Mouse (Mus musculus) WW6 (cell line): ENCODE results near the gene Tbc1d2.
"Not testable (repeated sequence)": the region's sequence is repeated elsewhere in the genome, so short reads cannot be mapped to it uniquely, and the experiment has no call there.

ENCODE experiments used
- DNase-seq: peaks from one replicate; pipeline ENCODE4 v3.0.0-alpha.2; 2013; ENCODE audit warnings: low read depth, low spot score

The Tbc1d2 gene

GRCm38 (mm10) chr4:46601844-46602423 is 48.1 kb downstream of the Tbc1d2 start, which contains the start of gene Coro2a:
TSS of gene Coro2a (minus strand) at chr4:46602202.
- no peak for DNase-seq

DNA sequence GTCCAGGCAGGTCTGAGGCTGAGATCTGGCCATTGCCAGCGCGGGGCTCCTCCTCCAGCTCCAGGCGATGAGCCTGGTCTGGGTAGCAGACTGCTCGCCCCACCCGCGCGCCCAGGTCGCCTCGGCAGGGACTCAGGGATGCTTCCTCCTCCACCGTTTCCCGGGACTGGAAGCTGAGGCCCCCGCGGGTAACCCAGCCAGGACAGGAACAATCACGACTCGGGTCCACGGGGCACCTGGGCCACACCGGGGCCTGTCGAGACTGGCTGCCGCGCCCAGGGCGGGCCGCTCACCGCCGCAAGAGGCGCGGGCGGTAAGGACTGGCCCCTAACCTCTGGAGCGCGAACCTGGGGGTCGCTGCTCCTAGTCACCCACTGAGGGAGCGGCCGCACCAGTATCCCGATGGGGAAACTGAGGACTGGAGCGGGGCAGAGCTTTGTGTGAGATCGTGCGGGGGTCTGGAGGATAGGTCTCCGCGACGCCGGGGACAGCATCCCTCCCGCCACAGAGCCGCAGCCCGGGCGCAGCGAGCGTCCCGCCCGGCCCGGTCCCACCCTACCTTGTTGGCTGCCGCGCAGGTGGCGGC is 48.7 kb downstream of the Tbc1d2 start:
- no peak for DNase-seq

DNA sequence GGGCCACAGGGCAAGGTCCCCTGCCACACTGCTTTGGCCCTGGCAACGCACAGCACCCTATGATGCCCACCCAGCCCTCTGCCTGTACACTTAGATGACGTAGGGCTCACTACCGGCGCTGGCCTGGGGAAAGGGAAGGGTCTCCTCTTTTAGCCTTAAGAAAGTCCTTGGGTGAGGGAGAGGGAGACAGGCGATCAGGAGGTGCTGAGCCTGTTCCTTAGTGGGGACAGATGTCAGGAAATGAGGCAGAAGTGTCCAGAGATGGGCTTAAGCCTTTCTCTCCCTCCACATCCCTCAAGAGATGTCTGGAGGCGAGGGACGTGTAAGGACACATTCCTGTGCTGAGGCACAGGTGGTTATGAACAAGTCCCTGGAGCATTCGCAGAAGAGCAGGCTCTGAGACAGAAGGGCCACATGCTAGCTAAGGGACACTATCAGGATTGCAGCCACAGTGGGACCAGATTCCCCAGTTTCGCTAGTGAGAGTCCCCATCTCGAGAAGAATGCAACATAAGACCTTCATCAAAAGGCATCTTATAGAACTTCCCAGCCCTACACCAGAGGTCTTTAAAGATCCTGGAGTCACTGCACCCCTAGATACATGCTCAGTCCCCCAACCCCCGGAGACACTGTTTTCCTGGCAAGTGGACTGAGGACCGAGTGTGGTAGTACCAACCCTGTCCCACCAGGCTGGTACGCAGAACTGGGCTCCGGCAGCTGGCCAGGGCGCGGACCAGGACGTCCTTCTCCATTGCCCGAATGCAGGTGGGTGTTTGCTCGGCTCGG is 49.3 kb downstream of the Tbc1d2 start:
- DNase-seq, result no peak

GRCm38 (mm10) chr4:46599609-46600008 is 50.4 kb downstream of the Tbc1d2 start:
- not testable (repeated sequence) for DNase-seq

DNA sequence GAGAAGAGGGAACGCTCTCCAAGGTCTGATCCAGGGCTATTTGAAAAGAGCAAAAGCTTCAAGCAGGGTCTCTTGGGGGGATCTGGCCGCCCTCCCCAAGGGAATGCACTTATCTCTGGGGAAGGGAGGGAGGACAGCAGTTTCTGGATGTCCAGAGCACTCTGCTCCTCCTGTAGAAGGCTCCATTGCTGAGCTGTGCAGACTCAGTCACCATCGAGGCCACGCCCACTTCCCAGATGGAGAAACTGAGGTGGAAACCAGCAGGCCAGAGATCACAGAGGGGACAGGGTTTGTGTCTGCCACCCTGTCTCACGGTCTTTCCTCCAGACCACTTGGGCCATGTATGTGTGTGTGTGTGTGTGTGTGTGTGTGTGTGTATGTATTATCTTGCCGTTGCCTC is 51.0 kb downstream of the Tbc1d2 start:
- no peak for DNase-seq

GRCm38 (mm10) chr4:46598111-46598510 is 51.9 kb downstream of the Tbc1d2 start:
- no peak for DNase-seq

GRCm38 (mm10) chr4:46597286-46597961 is 52.6 kb downstream of the Tbc1d2 start:
- DNase-seq, result no peak

DNA sequence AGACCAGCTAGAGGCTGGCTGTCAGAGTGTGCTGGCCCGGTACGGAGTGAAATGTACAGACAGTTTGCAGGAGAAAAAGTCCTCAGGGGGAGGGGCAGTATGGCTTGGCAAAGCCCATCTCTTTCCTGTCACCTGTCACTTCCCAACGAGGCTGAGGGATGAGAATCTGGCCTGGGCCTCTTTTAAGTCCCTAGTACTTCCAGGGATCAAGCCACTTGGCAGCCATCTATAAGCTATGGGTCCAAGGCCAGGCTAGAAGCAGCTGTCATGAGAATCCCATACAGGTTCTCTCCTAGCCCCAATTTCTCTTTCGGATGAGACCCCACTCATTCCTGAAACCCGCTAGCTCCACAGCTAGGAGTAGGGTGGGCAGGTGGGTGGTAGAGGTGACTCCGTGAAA is 53.6 kb downstream of the Tbc1d2 start:
- DNase-seq, result no peak

- no peak for DNase-seq
These were observed 55.9 kb downstream of the Tbc1d2 start for GRCm38 (mm10) chr4:46594131-46594530.

- no peak for DNase-seq
These were observed 56.5 kb downstream of the Tbc1d2 start for GRCm38 (mm10) chr4:46593472-46593871.

DNA sequence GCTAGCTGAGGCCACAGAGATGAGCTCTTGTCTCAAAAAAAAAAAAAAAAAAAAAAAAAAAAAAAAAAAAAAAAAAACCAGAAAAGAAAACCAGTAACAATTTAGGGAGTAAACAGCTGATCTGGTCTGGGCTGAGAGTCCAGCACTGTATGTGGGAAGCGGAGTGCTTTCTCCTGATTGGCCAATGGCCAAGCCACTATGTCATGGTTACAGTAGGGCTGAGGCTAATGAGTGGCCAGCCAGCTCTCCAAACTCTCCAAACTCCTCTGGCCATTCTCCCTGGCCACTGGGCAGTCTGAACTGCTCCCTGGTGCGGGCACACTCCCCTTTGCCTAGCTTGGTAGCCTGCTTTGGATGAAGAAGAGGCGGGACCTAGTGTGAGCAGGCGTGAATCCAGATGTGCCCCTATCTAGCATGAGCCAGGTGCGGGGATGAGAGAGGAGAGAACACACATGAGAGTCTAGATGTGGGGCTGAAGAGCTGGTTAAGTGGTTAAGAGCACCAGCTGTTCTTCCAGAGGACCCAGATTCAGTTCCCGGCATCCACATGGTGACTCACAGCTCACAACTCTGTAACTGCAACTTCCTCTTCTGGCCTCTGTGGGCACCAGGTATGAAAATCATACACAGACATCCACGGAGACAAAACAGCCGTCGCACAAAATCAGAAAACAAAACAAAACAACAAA is 58.0 kb downstream of the Tbc1d2 start:
- DNase-seq, result no peak

GRCm38 (mm10) chr4:46590810-46591209 is 59.2 kb downstream of the Tbc1d2 start:
- no peak for DNase-seq

DNA sequence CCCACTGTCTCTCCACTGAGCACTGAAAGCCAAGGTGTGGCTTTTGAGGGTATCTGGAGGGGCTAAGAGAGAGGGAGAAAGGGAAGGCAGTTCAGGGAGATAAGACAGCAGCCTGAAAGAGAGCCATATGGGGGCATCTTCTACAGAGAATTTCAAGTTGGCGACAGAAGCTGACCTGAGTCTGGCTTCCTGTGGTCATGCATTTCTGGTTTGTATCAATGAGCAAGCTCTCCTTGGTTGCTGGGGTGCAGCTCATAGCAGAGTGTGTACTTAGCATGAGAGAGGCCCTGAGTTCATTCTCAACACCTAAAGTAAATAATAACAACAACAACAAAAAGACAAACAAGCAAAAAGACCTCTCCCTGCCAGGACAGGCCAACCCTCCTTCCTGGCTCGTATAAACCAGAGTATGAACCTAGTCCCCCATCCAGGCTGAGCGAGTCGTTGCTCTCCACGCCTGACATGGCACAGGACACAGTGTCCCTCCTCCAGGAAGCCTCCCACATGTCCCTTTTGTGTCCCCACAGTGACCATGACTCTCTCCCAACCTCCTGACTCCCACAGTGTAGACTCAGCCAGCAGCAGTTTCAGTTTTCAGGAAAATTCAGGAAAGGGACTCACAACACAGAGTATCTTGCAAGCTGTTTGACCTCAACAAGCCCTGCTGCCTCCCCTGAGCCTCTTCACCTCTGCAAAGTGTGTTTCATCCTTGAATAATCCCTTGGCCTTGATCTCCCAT is 59.9 kb downstream of the Tbc1d2 start:
- no peak for DNase-seq

DNA sequence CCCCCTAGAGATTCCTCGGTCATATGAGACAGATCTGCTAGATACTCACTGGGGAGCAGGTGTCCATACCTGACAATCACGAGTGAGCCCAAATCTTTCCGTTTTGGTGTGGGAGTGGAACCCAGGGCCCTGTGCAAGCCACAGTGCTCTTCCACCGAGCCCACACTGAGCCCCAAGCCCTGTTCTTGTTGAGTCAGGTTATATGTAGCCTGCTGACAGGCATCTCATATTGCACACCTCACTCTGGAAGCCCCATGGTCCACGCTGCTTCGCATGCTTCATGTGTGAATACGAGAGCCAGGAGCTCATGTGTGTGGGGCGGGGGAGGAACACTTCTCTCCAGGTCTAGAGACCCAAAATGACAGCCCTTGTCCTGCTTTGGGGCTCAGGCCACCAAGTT is 60.9 kb downstream of the Tbc1d2 start:
- DNase-seq, result no peak

GRCm38 (mm10) chr4:46586473-46586872 is 63.5 kb downstream of the Tbc1d2 start:
- no peak for DNase-seq

DNA sequence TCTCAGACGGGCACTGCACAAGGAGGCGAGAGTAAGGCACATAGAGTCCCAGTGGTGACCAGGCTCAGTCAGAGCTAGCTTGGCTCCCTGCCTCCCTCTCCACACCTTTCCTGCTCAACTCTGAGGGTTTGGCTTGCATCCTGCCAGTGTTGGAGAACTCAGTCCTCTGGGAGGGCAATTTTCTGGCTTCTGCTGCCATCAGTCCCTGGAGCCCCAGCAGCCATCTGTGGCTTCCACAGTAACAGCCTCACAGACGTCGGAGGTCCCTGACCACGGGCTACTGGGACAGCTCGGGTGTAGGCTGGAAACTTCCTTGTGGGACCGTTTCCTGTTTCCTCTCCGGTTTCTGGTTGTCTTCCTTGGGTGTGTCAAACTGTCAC is 64.2 kb downstream of the Tbc1d2 start:
- no peak for DNase-seq

DNA sequence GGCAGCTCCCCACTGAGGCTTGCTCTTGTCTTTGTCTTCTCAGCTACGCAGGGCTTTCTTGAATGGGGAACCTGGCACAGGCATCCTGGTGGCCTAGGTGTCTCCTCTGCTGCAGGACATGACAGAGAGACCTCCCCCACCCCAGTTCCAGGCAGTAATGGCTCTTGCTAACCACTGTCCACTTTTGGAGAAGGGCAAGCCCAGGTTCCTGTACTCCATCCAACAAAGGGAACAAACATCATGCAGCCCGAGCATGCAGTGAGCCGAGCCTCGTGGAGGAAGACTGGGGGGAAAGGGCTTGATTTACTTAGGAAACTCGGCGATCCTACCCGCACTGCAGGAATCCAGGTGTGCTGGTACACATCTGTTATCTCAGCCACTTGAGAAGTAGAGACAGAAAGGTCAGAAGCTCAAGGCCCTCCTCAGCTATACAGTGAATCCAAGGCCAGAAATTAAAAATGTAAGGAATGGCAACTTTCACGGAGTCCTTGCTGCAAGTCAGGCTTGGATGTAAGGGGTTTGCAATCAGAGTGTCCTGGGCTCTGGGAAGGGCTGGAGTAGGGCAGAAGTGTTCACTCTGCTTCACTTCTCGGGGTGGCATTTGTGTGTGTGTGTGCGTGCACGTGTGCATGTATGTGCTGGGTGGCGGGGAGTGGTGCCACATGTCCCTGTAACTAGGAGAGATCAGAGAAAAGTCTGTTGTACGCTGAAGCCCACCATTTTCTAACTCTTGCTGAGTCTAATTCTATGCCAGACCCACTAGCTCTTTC is 64.8 kb downstream of the Tbc1d2 start:
- DNase-seq, result no peak

- DNase-seq, result not testable (repeated sequence)
These were observed 65.5 kb downstream of the Tbc1d2 start for GRCm38 (mm10) chr4:46584536-46584935.

DNA sequence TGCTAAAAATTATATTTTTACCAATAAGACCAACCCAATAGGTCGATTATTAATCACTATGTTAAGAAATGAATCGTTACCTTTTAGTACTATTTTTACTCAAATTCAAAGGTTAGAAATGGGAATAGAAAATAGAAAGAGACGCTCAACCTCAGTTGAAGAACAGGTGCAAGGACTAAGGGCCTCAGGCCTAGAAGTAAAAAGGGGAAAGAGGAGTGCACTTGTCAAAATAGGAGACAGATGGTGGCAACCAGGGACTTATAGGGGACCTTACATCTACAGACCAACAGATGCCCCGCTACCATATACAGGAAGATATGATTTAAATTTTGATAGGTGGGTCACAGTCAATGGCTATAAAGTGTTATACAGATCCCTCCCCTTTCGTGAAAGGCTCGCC is 65.9 kb downstream of the Tbc1d2 start:
- not testable (repeated sequence) for DNase-seq

DNA sequence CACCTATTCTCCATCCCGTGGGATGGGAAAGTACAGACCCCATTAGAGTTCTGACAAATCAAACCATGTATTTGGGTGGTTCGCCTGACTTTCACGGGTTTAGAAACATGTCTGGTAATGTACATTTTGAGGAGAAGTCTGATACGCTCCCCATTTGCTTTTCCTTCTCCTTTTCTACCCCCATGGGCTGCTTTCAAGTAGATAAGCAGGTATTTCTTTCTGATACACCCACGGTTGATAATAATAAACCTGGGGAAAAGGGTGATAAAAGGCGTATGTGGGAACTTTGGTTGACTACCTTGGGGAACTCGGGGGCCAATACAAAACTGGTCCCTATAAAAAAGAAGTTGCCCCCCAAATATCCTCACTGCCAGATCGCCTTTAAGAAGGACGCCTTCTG is 68.0 kb downstream of the Tbc1d2 start:
- DNase-seq, result not testable (repeated sequence)
